Mouse (Mus musculus) stomach, postnatal 0 days (tissue): ENCODE measurements around the gene Wsb1.

Source experiments
- CTCF ChIP-seq: IDR thresholded peaks from 2 replicates; pipeline ENCODE4 v1.5.1; 2016; ENCODE audit warnings: antibody characterized with exemption, low read depth, mild to moderate bottlenecking, moderate library complexity
- EP300 ChIP-seq: optimal IDR thresholded peaks from 2 replicates; pipeline ENCODE3; 2016; ENCODE audit warnings: antibody characterized with exemption

- peak; percentile 86 for TF ChIP-seq CTCF
- TF ChIP-seq EP300 = no peak
These were observed 36.0 kb upstream of the Wsb1 start for GRCm38 (mm10) chr11:79290473-79290872.
